Mouse (Mus musculus) ES-E14 (cell line): Measurements from ENCODE around the gene Gen1.

ENCODE experiments used
- CHD2 ChIP-seq: IDR thresholded peaks from 2 replicates; pipeline ENCODE4 v1.6.1; 2014; ENCODE audit warnings: mild to moderate bottlenecking, low read depth, low read length, inconsistent platforms
- ZNF384 ChIP-seq: IDR thresholded peaks from 2 replicates; pipeline ENCODE4 v1.6.1; 2012; ENCODE audit warnings: low read depth, low read length, inconsistent platforms

DNA sequence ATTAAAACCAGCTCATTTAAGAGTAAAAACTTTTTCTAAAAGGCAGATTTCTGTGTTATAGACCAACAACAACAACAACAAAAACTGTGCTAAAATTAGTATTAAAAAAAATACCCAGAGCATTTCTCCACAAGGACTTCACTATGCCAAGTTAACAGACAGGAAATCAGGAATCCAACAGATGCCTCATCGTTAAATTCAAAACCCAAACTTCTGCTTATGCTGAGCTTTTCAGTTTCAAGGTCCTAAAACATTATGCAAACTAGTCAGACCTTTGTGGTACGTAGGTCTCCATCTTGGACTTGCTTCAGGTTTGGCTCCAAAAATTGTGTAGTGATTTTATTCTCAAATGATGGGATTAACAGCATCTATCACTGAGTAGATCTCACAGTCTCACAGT is 50.0 kb downstream of the Gen1 start:
- TF ChIP-seq ZNF384 (no peak), CHD2 (no peak)
